Mouse (Mus musculus): Measurements from ENCODE around the gene Rfx8. TPM values are rescaled to one million over a fixed set of nuclear protein-coding genes. Genes with fewer than 3 reads are reported as not detected.
"Not testable (repeated sequence)": the region's sequence is repeated elsewhere in the genome, so short reads cannot be mapped to it uniquely, and the experiment has no call there.

Rfx8 gene
- polyA plus RNA-seq, 1 experiment from 2014 or later = 0.20 TPM

GRCm38 (mm10) chr1:39678883-39679282 lies 41.9 kb downstream of the Rfx8 start:
- Histone ChIP-seq H3K4me1 (no peaks in the 10 kb centered on the region), H3K36me3 (no peaks in the 10 kb centered on the region), H3K27ac (replicated peaks) (no peak overlapping the region), H3K4me3 (no peak overlapping the region), H3K9me3 (replicated peaks) (no peaks in the 10 kb centered on the region), H3K27me3 (ENCODE audit: low read depth, poor library complexity, severe bottlenecking) (no peaks in the 10 kb centered on the region)
- no peak for DNase-seq (ENCODE audit: low spot score)
- 79% methylated on average over 8 of the region's 8 CpGs for WGBS

- 92% methylated on average over 5 of the region's 5 CpGs for WGBS
- DNase-seq (ENCODE audit: low spot score) = no peak
- no peaks in the 10 kb centered on the region for H3K36me3 ChIP-seq
- H3K9me3 ChIP-seq (replicated peaks) = no peaks in the 10 kb centered on the region
- H3K4me1 ChIP-seq = no peaks in the 10 kb centered on the region
- H3K27me3 ChIP-seq (ENCODE audit: low read depth, poor library complexity, severe bottlenecking) = no peaks in the 10 kb centered on the region
- no peak overlapping the region for H3K4me3 ChIP-seq
- no peak overlapping the region for H3K27ac ChIP-seq (replicated peaks)
These were observed 44.4 kb downstream of the Rfx8 start for GRCm38 (mm10) chr1:39676221-39676876.

DNA sequence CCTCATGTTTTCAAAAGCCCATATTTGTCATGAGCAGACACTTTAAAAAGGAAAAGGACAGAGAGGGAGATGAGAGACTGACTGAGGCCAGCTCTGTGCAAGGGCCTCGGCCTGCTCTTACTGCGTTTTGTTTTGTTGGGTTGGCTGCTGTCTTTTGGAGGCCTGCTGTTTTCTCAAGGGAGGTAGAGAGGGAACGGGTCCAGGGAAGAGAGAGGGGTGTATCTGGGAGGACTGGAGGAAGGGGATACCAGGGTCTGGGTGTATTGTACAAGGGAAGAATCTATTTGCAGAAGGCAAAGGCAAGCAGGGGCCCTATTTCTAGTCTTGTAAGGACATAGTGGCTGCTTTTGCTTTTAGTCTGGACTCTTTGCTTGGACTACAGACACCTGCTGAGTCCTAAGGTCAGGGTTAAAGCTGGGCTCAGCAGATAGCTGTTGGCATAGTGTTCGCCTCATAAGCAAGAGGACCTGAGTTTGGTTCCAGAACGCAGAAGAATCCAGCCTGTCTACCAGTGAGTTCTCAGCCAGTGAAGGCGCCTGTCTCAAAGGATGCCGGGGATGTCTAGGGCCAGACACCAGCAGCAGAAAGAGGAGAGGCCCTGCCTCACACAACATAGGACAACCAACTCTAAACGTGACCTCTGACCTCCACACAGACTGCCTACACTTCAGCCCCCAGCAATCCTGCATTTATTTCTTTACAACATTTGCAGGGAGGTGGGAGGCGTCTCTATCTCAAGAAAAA lies 48.3 kb downstream of the Rfx8 start:
- no peak for DNase-seq (ENCODE audit: low spot score)
- H3K4me3 ChIP-seq = no peak overlapping the region
- H3K27ac ChIP-seq (replicated peaks) = no peak overlapping the region
- no peaks in the 10 kb centered on the region for H3K4me1 ChIP-seq
- WGBS = 76% methylated on average over 9 of the region's 9 CpGs
- H3K36me3 ChIP-seq = no peaks in the 10 kb centered on the region
- no peaks in the 10 kb centered on the region for H3K27me3 ChIP-seq (ENCODE audit: low read depth, poor library complexity, severe bottlenecking)
- H3K9me3 ChIP-seq (replicated peaks) = no peaks in the 10 kb centered on the region

GRCm38 (mm10) chr1:39670211-39670935 lies 50.4 kb downstream of the Rfx8 start:
- no peak overlapping the region for H3K4me3 ChIP-seq
- no peaks in the 10 kb centered on the region for H3K27me3 ChIP-seq (ENCODE audit: low read depth, poor library complexity, severe bottlenecking)
- no peak overlapping the region for H3K27ac ChIP-seq (replicated peaks)
- no peaks in the 10 kb centered on the region for H3K9me3 ChIP-seq (replicated peaks)
- H3K4me1 ChIP-seq = no peaks in the 10 kb centered on the region
- 91% methylated on average over 17 of the region's 17 CpGs for WGBS
- no peaks in the 10 kb centered on the region for H3K36me3 ChIP-seq
- DNase-seq (ENCODE audit: low spot score) = no peak

GRCm38 (mm10) chr1:39666751-39667252 lies 54.0 kb downstream of the Rfx8 start:
- Histone ChIP-seq H3K4me1 (no peaks in the 10 kb centered on the region), H3K27me3 (ENCODE audit: low read depth, poor library complexity, severe bottlenecking) (no peaks in the 10 kb centered on the region), H3K4me3 (no peak overlapping the region), H3K36me3 (no peaks in the 10 kb centered on the region), H3K9me3 (replicated peaks) (no peaks in the 10 kb centered on the region), H3K27ac (replicated peaks) (no peak overlapping the region)
- WGBS = 90% methylated on average over 12 of the region's 12 CpGs
- DNase-seq (ENCODE audit: low spot score) = no peak

DNA sequence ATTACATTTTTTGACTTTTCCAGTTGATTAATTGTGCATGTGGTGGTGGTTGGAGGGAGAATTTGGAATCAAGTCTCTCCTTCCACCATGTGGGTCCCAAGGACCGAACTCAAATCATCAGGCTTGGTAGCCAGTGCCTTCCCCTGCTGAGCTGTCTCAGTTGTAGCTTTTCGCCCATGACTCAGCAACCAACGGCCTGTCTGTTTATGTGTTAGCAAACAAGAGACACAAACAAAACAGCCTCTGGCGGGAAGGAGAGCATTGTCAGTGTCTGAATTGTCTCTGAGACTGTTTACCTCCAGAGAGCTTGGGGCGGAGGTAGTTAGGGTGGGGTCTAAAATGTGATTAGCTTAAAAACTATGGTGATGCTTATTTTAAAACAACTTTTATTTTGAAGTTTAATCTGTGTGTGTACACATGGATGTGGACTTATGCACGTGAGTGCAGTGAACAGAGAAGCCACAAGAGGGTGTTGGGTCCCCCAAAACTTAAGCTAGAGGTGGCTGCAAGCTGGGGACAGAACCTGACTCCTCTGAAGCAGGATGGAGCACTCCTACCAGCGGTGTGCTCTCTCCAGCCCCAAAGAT lies 56.7 kb downstream of the Rfx8 start:
- no peaks in the 10 kb centered on the region for H3K36me3 ChIP-seq

DNA sequence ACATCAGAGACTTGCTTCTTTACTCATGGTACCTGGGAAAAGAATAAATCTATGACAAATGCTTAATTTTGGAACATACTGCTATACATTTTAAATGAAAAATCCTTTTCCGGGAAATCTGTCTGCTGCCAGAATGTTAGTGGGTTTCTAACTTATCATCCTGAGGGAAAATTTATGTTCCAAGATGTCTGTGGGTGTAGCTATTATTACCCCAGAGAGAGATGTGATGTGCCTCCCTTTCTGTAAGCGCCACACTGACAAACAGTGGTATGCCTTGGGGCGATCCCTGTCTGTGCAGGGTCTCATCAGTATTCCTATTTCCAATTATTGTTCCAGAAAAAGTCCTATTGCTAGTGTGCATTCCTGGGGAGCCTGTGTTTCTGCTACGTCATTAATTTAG lies 57.7 kb downstream of the Rfx8 start:
- Histone ChIP-seq H3K27ac (replicated peaks) (no peak overlapping the region), H3K27me3 (ENCODE audit: low read depth, poor library complexity, severe bottlenecking) (no peaks in the 10 kb centered on the region), H3K4me1 (no peaks in the 10 kb centered on the region), H3K4me3 (no peak overlapping the region), H3K9me3 (replicated peaks) (no peaks in the 10 kb centered on the region), H3K36me3 (no peaks in the 10 kb centered on the region)
- no peak for DNase-seq (ENCODE audit: low spot score)
- 90% methylated on average over 4 of the region's 4 CpGs for WGBS

More for the DNA sequence above, 56.7 kb downstream of the Rfx8 start:
- DNase-seq (ENCODE audit: low spot score) = no peak
- H3K27ac ChIP-seq (replicated peaks) = no peak overlapping the region
- 90% methylated on average over 7 of the region's 7 CpGs for WGBS
- H3K9me3 ChIP-seq (replicated peaks) = no peaks in the 10 kb centered on the region
- no peaks in the 10 kb centered on the region for H3K27me3 ChIP-seq (ENCODE audit: low read depth, poor library complexity, severe bottlenecking)
- H3K4me3 ChIP-seq = no peak overlapping the region
- H3K4me1 ChIP-seq = no peaks in the 10 kb centered on the region

DNA sequence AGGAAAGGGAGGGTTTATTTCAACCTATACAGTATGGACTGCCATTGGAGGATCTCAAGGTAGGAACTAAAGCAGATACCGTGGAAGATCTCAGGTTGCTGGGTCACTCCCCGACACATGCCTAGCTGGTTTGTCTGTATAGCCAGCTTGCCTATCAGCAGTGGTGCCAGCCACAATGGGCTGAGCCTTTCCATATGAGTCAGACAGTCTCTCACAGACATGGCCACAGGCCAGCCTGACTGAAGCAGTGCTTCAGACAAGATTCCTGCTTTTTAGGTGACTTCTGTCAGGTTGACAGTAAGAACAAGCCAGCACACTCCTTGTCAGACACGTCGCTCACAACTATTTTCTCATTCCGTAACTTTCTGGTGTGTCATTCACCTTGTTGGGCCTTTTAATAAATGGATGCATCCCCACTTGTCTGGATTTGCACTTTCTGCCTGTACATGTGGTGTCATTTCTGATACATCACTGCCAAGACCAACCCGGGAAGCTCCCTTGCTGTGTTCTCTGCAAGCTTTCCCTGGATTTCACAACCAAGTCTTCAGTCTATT lies 63.7 kb downstream of the Rfx8 start:
- H3K27ac ChIP-seq (replicated peaks) = no peak overlapping the region
- no peaks in the 10 kb centered on the region for H3K4me1 ChIP-seq
- DNase-seq (ENCODE audit: low spot score) = no peak
- 90% methylated on average over 6 of the region's 6 CpGs for WGBS
- H3K27me3 ChIP-seq (ENCODE audit: low read depth, poor library complexity, severe bottlenecking) = peaks cover 8% of the 10 kb centered on the region
- H3K9me3 ChIP-seq (replicated peaks) = no peaks in the 10 kb centered on the region
- no peaks in the 10 kb centered on the region for H3K36me3 ChIP-seq
- no peak overlapping the region for H3K4me3 ChIP-seq

DNA sequence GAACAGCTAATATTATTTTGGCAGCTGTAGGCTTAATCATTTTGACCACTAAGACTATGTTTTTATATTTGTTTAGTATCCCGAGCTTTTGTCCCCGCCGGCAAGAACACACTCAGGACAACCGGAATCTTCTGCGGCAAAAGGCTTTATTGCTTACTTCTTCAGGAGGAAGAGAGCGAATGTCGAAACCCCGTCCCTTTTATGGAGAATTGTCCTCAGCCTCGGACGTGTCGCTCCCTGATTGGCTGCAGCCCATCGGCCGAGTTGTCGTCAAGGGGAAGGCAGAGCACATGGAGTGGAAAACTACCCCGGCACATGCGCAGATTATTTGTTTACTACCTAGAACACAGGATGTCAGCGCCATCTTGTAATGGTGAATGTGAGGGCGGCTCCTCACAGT lies 65.9 kb downstream of the Rfx8 start:
- H3K27ac ChIP-seq (replicated peaks); H3K4me3 ChIP-seq; DNase-seq (ENCODE audit: low spot score); H3K9me3 ChIP-seq (replicated peaks); H3K36me3 ChIP-seq: not testable (repeated sequence)
- Histone ChIP-seq H3K4me1 (peaks cover 14% of the 10 kb centered on the region), H3K27me3 (ENCODE audit: low read depth, poor library complexity, severe bottlenecking) (peaks cover 29% of the 10 kb centered on the region)
- WGBS = 89% methylated on average over 18 of the region's 18 CpGs

GRCm38 (mm10) chr1:39653028-39653427 lies 67.8 kb downstream of the Rfx8 start:
- no peak overlapping the region for H3K27ac ChIP-seq (replicated peaks)
- no peaks in the 10 kb centered on the region for H3K9me3 ChIP-seq (replicated peaks)
- peaks cover 17% of the 10 kb centered on the region for H3K4me1 ChIP-seq
- WGBS = 86% methylated on average over 4 of the region's 4 CpGs
- H3K27me3 ChIP-seq (ENCODE audit: low read depth, poor library complexity, severe bottlenecking) = peaks cover 46% of the 10 kb centered on the region
- no peak for DNase-seq (ENCODE audit: low spot score)
- no peaks in the 10 kb centered on the region for H3K36me3 ChIP-seq
- H3K4me3 ChIP-seq = no peak overlapping the region

- H3K27ac ChIP-seq (replicated peaks) = peak within 1 kb of the TSS; percentile 74
- no peak for DNase-seq (ENCODE audit: low spot score)
- no peaks in the 10 kb centered on the region for H3K9me3 ChIP-seq (replicated peaks)
- peaks cover 19% of the 10 kb centered on the region for H3K4me1 ChIP-seq
- peaks cover 51% of the 10 kb centered on the region for H3K27me3 ChIP-seq (ENCODE audit: low read depth, poor library complexity, severe bottlenecking)
- WGBS = 41% methylated on average over 9 of the region's 9 CpGs
- H3K36me3 ChIP-seq = no peaks in the 10 kb centered on the region
- H3K4me3 ChIP-seq = peak within 1 kb of the TSS; percentile 78
These were observed 69.6 kb downstream of the Rfx8 start, which contains the start of gene Creg2 for GRCm38 (mm10) chr1:39651241-39651548. Creg2 (minus strand) TSS chr1:39651474.

DNA sequence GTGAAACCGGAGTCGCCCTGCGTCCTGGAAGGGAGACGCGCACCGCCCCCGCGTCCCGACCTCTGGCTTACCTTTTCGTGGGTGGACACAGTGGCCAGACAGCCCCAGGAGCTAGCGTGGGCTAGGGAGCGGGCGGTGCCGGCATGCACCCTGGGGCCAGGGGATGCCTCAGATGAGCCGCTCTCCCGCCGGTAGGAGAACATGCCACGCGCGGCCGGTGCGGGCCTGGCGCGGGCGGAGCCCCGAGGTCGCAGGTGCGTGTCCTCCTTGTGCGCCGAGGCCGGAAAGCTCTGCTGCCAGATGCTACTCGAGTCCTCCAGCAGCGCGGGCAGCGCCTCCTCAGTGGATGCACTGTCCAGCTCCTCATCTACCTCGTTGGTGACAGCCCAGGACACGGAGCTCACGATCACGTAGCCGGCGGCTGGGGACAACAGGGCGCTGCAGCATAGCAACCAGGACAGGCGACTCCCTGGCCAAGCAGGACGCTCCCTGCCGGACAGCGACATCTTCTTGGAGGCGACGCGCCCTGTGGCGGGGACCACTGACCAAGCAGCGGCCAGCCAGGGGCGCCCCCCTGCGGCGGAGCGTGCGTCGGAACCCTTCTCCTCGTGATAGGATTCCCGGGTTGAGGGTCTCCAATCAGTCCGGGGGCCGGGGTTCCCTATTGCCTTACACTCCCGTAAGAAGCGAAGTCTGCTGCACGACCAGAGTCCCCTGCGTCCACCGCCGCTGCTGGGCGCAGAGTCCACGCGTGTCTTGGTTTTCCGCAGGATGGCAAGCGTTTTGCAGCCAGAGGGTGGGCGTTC lies 70.2 kb downstream of the Rfx8 start:
- H3K4me3 ChIP-seq = peak overlapping the region; percentile 78
- H3K36me3 ChIP-seq = no peaks in the 10 kb centered on the region
- peaks cover 24% of the 10 kb centered on the region for H3K4me1 ChIP-seq
- under 1% methylated on average over 73 of the region's 73 CpGs for WGBS
- peak; percentile 85 for DNase-seq (ENCODE audit: low spot score)
- H3K9me3 ChIP-seq (replicated peaks) = no peaks in the 10 kb centered on the region
- H3K27me3 ChIP-seq (ENCODE audit: low read depth, poor library complexity, severe bottlenecking) = peaks cover 51% of the 10 kb centered on the region
- H3K27ac ChIP-seq (replicated peaks) = peak overlapping the region; percentile 74
